Mouse (Mus musculus) retina, postnatal 1 day (tissue): Measurements from ENCODE around the gene Nsun6.

ENCODE experiments used
- DNase-seq: peaks from one replicate; pipeline ENCODE4 v3.0.0-alpha.2; 2012

Gene Nsun6

GRCm38 (mm10) chr2:14989350-14989749 is 65.5 kb downstream of the Nsun6 start:
- no peak for DNase-seq

GRCm38 (mm10) chr2:14988451-14988850 is 66.4 kb downstream of the Nsun6 start:
- no peak for DNase-seq

- no peak for DNase-seq
These were observed 70.8 kb downstream of the Nsun6 start for GRCm38 (mm10) chr2:14984029-14984428.

DNA sequence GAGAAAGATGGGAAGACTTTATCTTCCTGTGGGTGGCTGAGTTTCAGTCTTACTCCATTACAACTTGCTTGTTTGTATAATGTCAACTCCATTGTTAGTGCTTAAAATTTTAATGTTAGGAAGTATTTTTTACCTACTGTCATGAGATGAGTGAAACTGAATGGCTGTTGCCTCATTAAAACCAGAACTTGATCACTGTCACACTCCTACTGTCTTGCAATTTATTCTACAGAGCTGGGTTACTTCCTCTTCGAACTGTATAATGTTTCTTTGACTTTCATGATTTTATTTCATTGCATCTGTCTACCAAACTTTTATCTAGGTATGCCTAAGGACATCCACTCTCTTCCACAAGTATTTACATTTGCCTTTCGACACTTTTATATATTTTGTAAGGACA is 93.4 kb downstream of the Nsun6 start:
- no peak for DNase-seq

DNA sequence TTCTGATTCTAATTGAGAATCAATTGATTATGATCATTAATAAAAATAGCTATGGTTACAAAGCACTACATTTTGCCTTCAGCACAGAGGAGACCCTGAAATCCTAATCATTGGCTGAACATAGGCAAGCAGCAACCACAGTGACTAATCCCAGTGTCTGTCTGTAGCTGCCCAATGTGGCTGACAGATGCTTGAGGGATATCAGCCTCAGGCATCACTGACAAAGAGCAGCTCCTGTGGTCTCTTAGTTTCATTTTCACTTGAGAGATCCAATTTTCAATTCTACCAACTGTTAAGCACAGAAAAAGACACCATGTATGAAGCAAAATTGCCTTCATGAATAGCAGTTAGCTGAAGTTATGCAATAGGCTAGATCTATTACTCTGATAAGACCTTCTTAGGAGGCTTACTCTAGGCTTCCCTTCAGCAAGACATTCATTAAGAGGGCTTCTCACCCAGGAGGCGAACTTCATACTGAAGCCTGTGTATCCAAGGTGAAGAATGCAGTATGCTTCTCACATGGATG is 93.8 kb downstream of the Nsun6 start:
- DNase-seq = no peak

DNA sequence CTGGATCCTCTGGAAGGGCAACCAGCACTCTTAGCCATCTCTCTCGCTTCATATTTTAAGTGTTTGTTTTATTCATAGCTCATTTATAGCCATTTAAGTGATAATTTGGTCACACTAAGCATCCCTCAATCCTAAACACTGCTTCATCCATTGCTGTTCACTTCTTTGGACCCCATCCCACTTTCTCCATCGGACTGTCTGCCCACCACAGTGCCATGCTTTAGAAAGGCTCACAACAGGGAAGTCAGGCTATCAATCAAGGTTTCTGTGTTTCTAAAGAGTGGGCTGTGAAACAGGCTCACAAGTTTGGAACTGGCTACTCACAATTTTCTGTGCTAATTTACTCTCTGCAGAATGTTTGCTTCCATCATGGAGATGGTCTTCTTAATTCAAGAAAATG is 101.8 kb downstream of the Nsun6 start:
- DNase-seq = no peak
